Mouse (Mus musculus) megakaryocyte, adult 5-6 weeks (primary cell): ENCODE results near the gene Eya3. TPM values are rescaled to one million over a fixed set of nuclear protein-coding genes. Genes with fewer than 3 reads are reported as not detected.

Source experiments
- total RNA-seq, 2 experiments: library from RNA; stranded (forward) in 1 of 2; stranded (reverse) in 1 of 2; fragments of 153-499, 151-499 nt in 1 of 2; fragments of 221-1000, 200-1000 nt in 1 of 2; gene quantifications; 2 replicates each; pipeline versions ENCODE4 v1.2.3 to v1.2.4; 2015 to 2017

The Eya3 gene
- total RNA-seq, 2 experiments from 2014 or later, result 31.7 to 49.3 TPM

Other genes with a start within 250 kb of the Eya3 start
- 33.8 and 36.3 TPM in 2 replicates for gene Phactr4, start 216.5 kb upstream of the Eya3 start, total RNA-seq (2015)
- 6.6 and 13.2 TPM in 2 replicates for gene Phactr4, start 216.5 kb upstream of the Eya3 start, total RNA-seq (2017)
- gene Med18, start 175.1 kb upstream of the Eya3 start, total RNA-seq (2015), result 9.0 and 11.4 TPM in 2 replicates
- gene Med18, start 175.1 kb upstream of the Eya3 start, total RNA-seq (2017), result 7.7 and 12.5 TPM in 2 replicates
- 7.4 TPM in 2 replicates for gene Sesn2, start 128.5 kb upstream of the Eya3 start, total RNA-seq (2015)
- gene Sesn2, start 128.5 kb upstream of the Eya3 start, total RNA-seq (2017), result 5.2 and 5.6 TPM in 2 replicates
- 240 and 279 TPM in 2 replicates for gene Atpif1, start 105.3 kb upstream of the Eya3 start, total RNA-seq (2015)
- 502 and 628 TPM in 2 replicates for gene Atpif1, start 105.3 kb upstream of the Eya3 start, total RNA-seq (2017)
- 113 and 122 TPM in 2 replicates for gene Dnajc8, start 103.4 kb upstream of the Eya3 start, total RNA-seq (2015)
- gene Dnajc8, start 103.4 kb upstream of the Eya3 start, total RNA-seq (2017), result 368 and 380 TPM in 2 replicates
- gene Ptafr, start 74.9 kb upstream of the Eya3 start, total RNA-seq (2015), result 19.6 and 20.6 TPM in 2 replicates
- gene Ptafr, start 74.9 kb upstream of the Eya3 start, total RNA-seq (2017), result 38.9 and 40.8 TPM in 2 replicates
- gene Xkr8, start 93.6 kb downstream of the Eya3 start, total RNA-seq (2015), result 1.3 and 2.5 TPM in 2 replicates
- gene Xkr8, start 93.6 kb downstream of the Eya3 start, total RNA-seq (2017), result 1.1 and 1.5 TPM in 2 replicates
- gene Smpdl3b, start 118.3 kb downstream of the Eya3 start, total RNA-seq (2015), result 3.0 and 4.5 TPM in 2 replicates
- 3.9 and 4.3 TPM in 2 replicates for gene Smpdl3b, start 118.3 kb downstream of the Eya3 start, total RNA-seq (2017)
- gene Rpa2, start 129.3 kb downstream of the Eya3 start, total RNA-seq (2015), result 28.0 and 28.7 TPM in 2 replicates
- gene Rpa2, start 129.3 kb downstream of the Eya3 start, total RNA-seq (2017), result 22.3 and 27.9 TPM in 2 replicates
- gene Themis2, start 157.4 kb downstream of the Eya3 start, total RNA-seq (2015), result 129 and 136 TPM in 2 replicates
- gene Themis2, start 157.4 kb downstream of the Eya3 start, total RNA-seq (2017), result 84.4 and 95.0 TPM in 2 replicates
- gene Ppp1r8, start 204.2 kb downstream of the Eya3 start, total RNA-seq (2015), result 25.7 and 29.6 TPM in 2 replicates
- 46.1 and 50.1 TPM in 2 replicates for gene Ppp1r8, start 204.2 kb downstream of the Eya3 start, total RNA-seq (2017)
- 43.9 and 53.0 TPM in 2 replicates for gene Stx12, start 245.5 kb downstream of the Eya3 start, total RNA-seq (2015)
- 49.9 and 51.0 TPM in 2 replicates for gene Stx12, start 245.5 kb downstream of the Eya3 start, total RNA-seq (2017)